Mouse (Mus musculus): ENCODE results near the gene Selenow. TPM values are rescaled to one million over a fixed set of nuclear protein-coding genes. Genes with fewer than 3 reads are reported as not detected.

The Selenow gene
- polyA plus RNA-seq, 1 experiment from 2014 or later = 987 TPM

GRCm38 (mm10) chr7:15961798-15962197 lies 39.6 kb upstream of the Selenow start:
- H3K4me2 ChIP-seq (replicated peaks; ENCODE audit: low read depth, low read length) = peak overlapping the region; percentile 34; the same call in 1 of the 2 replicates
- peaks cover 3% of the 10 kb centered on the region; the same call in 1 of the 2 replicates for H3K36me3 ChIP-seq (ENCODE audit: control insufficient read depth, insufficient read depth, low read length)
- no peaks in the 10 kb centered on the region for H3K27me3 ChIP-seq (ENCODE audit: control insufficient read depth, insufficient read depth, low read length)
- H3K9ac ChIP-seq (replicated peaks; ENCODE audit: low read depth, low read length) = no peak overlapping the region
- 89% methylated on average over 7 of the region's 7 CpGs for WGBS
- H3K4me3 ChIP-seq (ENCODE audit: low read depth, low read length) = 0 out of 2 replicates have a peak overlapping the region, but pooled peaks have one; percentile 1
- H3K9me3 ChIP-seq (ENCODE audit: control insufficient read depth, low read depth, low read length) = no peaks in the 10 kb centered on the region
- peaks cover 24% of the 10 kb centered on the region for H3K4me1 ChIP-seq (ENCODE audit: control insufficient read depth, insufficient read depth, low read length)
- H3K27ac ChIP-seq (ENCODE audit: low read length) = peak overlapping the region; percentile 92
- ATAC-seq (ENCODE audit: insufficient number of reproducible peaks, insufficient read depth, low FRiP score, low read depth) = no peak

DNA sequence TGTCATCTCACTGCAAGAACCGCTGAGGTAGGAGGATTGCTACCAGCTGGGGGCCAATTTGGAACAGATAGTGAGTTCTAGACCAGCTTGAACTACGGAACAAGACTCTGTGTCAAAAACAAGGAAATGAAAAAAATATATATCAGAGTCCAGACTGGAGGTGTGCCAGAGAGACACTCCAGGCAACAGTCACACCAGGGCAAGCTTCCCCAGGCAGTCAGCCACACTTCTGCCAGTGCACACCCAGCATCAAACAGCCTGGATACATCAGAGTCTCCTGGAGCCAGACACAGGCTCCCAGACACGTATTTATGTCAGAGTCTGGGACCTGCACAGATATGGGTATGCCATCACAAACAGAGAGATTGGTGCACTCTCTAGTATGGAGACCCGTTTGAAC lies 39.0 kb upstream of the Selenow start:
- Histone ChIP-seq H3K27me3 (ENCODE audit: control insufficient read depth, insufficient read depth, low read length) (no peaks in the 10 kb centered on the region), H3K4me2 (replicated peaks; ENCODE audit: low read depth, low read length) (no peak overlapping the region), H3K36me3 (ENCODE audit: control insufficient read depth, insufficient read depth, low read length) (peaks cover 3% of the 10 kb centered on the region; the same call in 1 of the 2 replicates), H3K4me1 (ENCODE audit: control insufficient read depth, insufficient read depth, low read length) (peaks cover 24% of the 10 kb centered on the region), H3K9ac (replicated peaks; ENCODE audit: low read depth, low read length) (no peak overlapping the region), H3K27ac (ENCODE audit: low read length) (peak overlapping the region; percentile 92; the same call in 1 of the 2 replicates), H3K4me3 (ENCODE audit: low read depth, low read length) (no peak overlapping the region), H3K9me3 (ENCODE audit: control insufficient read depth, low read depth, low read length) (no peaks in the 10 kb centered on the region)
- no peak for ATAC-seq (ENCODE audit: insufficient number of reproducible peaks, insufficient read depth, low FRiP score, low read depth)
- 60% methylated on average over 4 of the region's 4 CpGs for WGBS

GRCm38 (mm10) chr7:15960691-15961090 lies 38.5 kb upstream of the Selenow start:
- no peaks in the 10 kb centered on the region for H3K9me3 ChIP-seq (ENCODE audit: control insufficient read depth, low read depth, low read length)
- 63% methylated on average over 4 of the region's 4 CpGs for WGBS
- peaks cover 24% of the 10 kb centered on the region for H3K4me1 ChIP-seq (ENCODE audit: control insufficient read depth, insufficient read depth, low read length)
- H3K36me3 ChIP-seq (ENCODE audit: control insufficient read depth, insufficient read depth, low read length) = peaks cover 3% of the 10 kb centered on the region; the same call in 1 of the 2 replicates
- ATAC-seq (ENCODE audit: insufficient number of reproducible peaks, insufficient read depth, low FRiP score, low read depth) = no peak
- H3K27ac ChIP-seq (ENCODE audit: low read length) = no peak overlapping the region
- no peaks in the 10 kb centered on the region for H3K27me3 ChIP-seq (ENCODE audit: control insufficient read depth, insufficient read depth, low read length)
- H3K4me3 ChIP-seq (ENCODE audit: low read depth, low read length) = no peak overlapping the region
- H3K4me2 ChIP-seq (replicated peaks; ENCODE audit: low read depth, low read length) = no peak overlapping the region
- no peak overlapping the region for H3K9ac ChIP-seq (replicated peaks; ENCODE audit: low read depth, low read length)

GRCm38 (mm10) chr7:15956143-15956542 lies 33.9 kb upstream of the Selenow start:
- ATAC-seq (ENCODE audit: insufficient number of reproducible peaks, insufficient read depth, low FRiP score, low read depth) = no peak
- WGBS = 59% methylated on average over 5 of the region's 5 CpGs
- peak overlapping the region; percentile 61; the same call in 1 of the 2 replicates for H3K27ac ChIP-seq (ENCODE audit: low read length)

GRCm38 (mm10) chr7:15955509-15955908 lies 33.3 kb upstream of the Selenow start:
- no peaks in the 10 kb centered on the region for H3K4me1 ChIP-seq (ENCODE audit: control insufficient read depth, insufficient read depth, low read length)
- H3K27ac ChIP-seq (ENCODE audit: low read length) = peak overlapping the region; percentile 61; the same call in 1 of the 2 replicates
- no peak overlapping the region for H3K9ac ChIP-seq (replicated peaks; ENCODE audit: low read depth, low read length)
- H3K4me3 ChIP-seq (ENCODE audit: low read depth, low read length) = no peak overlapping the region
- peaks cover 6% of the 10 kb centered on the region; the same call in 1 of the 2 replicates for H3K9me3 ChIP-seq (ENCODE audit: control insufficient read depth, low read depth, low read length)
- ATAC-seq (ENCODE audit: insufficient number of reproducible peaks, insufficient read depth, low FRiP score, low read depth) = no peak
- H3K27me3 ChIP-seq (ENCODE audit: control insufficient read depth, insufficient read depth, low read length) = no peaks in the 10 kb centered on the region
- WGBS = 26% methylated on average over 7 of the region's 7 CpGs
- H3K4me2 ChIP-seq (replicated peaks; ENCODE audit: low read depth, low read length) = peak overlapping the region; percentile 27
- peaks cover 11% of the 10 kb centered on the region; the same call in 1 of the 2 replicates for H3K36me3 ChIP-seq (ENCODE audit: control insufficient read depth, insufficient read depth, low read length)

More at GRCm38 (mm10) chr7:15956143-15956542, 33.9 kb upstream of the Selenow start:
- peaks cover 8% of the 10 kb centered on the region; the same call in 1 of the 2 replicates for H3K36me3 ChIP-seq (ENCODE audit: control insufficient read depth, insufficient read depth, low read length)
- no peak overlapping the region for H3K4me2 ChIP-seq (replicated peaks; ENCODE audit: low read depth, low read length)
- H3K4me1 ChIP-seq (ENCODE audit: control insufficient read depth, insufficient read depth, low read length) = peaks cover 2% of the 10 kb centered on the region; the same call in 1 of the 2 replicates
- peaks cover 6% of the 10 kb centered on the region; the same call in 1 of the 2 replicates for H3K9me3 ChIP-seq (ENCODE audit: control insufficient read depth, low read depth, low read length)
- no peaks in the 10 kb centered on the region for H3K27me3 ChIP-seq (ENCODE audit: control insufficient read depth, insufficient read depth, low read length)
- no peak overlapping the region for H3K4me3 ChIP-seq (ENCODE audit: low read depth, low read length)
- no peak overlapping the region for H3K9ac ChIP-seq (replicated peaks; ENCODE audit: low read depth, low read length)

DNA sequence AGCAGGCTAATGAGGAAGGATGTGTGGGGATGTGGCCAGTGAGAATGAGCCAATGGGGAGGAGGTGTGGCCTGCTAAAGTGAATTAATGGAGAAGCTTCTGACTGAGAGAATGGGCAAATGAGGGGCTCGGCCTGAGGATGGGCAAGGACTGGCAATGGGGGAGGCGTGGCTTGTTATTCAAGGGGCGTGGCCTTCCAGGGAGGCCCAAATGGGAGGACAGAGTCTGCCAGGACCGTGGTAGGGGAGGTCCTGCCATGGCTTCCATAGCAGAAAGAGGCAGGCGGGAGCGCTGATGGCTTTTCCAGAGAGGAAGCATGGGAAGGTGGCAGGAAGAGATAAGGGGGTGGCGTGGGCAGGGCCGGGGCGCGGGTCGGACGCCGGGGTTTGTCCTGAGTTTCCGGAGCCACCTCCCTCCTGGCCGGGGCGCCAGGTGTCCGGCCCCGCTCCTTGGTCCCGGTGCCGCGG lies 32.8 kb upstream of the Selenow start:
- no peak overlapping the region for H3K9ac ChIP-seq (replicated peaks; ENCODE audit: low read depth, low read length)
- WGBS = 7% methylated on average over 20 of the region's 21 CpGs
- H3K9me3 ChIP-seq (ENCODE audit: control insufficient read depth, low read depth, low read length) = peaks cover 6% of the 10 kb centered on the region; the same call in 1 of the 2 replicates
- peak; percentile 73; the same call in 1 of the 2 replicates for ATAC-seq (ENCODE audit: insufficient number of reproducible peaks, insufficient read depth, low FRiP score, low read depth)
- H3K4me1 ChIP-seq (ENCODE audit: control insufficient read depth, insufficient read depth, low read length) = no peaks in the 10 kb centered on the region
- H3K27me3 ChIP-seq (ENCODE audit: control insufficient read depth, insufficient read depth, low read length) = no peaks in the 10 kb centered on the region
- peaks cover 14% of the 10 kb centered on the region; the same call in 1 of the 2 replicates for H3K36me3 ChIP-seq (ENCODE audit: control insufficient read depth, insufficient read depth, low read length)
- H3K4me3 ChIP-seq (ENCODE audit: low read depth, low read length) = no peak overlapping the region
- H3K27ac ChIP-seq (ENCODE audit: low read length) = no peak overlapping the region
- H3K4me2 ChIP-seq (replicated peaks; ENCODE audit: low read depth, low read length) = peak overlapping the region; percentile 27

DNA sequence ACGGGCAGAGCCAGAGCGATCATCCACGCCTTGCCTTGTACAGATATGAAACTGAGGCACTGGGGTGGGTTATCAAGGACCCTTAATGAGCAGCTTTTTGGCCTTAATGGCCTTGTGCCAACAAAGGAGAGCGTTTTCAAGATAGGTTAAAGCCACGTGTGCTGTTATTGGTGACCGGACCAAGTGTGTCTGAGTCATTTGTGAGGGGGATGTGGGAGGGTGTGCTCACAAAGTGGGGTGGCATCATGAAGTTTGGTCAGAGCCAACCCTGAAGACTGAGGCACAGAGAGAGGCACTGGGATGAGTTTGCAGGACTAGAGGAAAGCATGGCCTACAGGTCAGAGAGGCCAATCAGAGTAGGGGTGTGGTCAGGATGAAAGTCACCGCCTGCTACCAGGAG lies 32.2 kb upstream of the Selenow start:
- no peak overlapping the region for H3K4me2 ChIP-seq (replicated peaks; ENCODE audit: low read depth, low read length)
- 87% methylated on average over 7 of the region's 7 CpGs for WGBS
- H3K4me1 ChIP-seq (ENCODE audit: control insufficient read depth, insufficient read depth, low read length) = no peaks in the 10 kb centered on the region
- H3K36me3 ChIP-seq (ENCODE audit: control insufficient read depth, insufficient read depth, low read length) = peaks cover 12% of the 10 kb centered on the region; the same call in 1 of the 2 replicates
- ATAC-seq (ENCODE audit: insufficient number of reproducible peaks, insufficient read depth, low FRiP score, low read depth) = peak; percentile 40; the same call in 1 of the 2 replicates
- no peak overlapping the region for H3K4me3 ChIP-seq (ENCODE audit: low read depth, low read length)
- no peaks in the 10 kb centered on the region for H3K27me3 ChIP-seq (ENCODE audit: control insufficient read depth, insufficient read depth, low read length)
- no peak overlapping the region for H3K9ac ChIP-seq (replicated peaks; ENCODE audit: low read depth, low read length)
- no peak overlapping the region for H3K27ac ChIP-seq (ENCODE audit: low read length)
- H3K9me3 ChIP-seq (ENCODE audit: control insufficient read depth, low read depth, low read length) = peaks cover 6% of the 10 kb centered on the region; the same call in 1 of the 2 replicates

- Histone ChIP-seq H3K9me3 (ENCODE audit: control insufficient read depth, low read depth, low read length) (peaks cover 6% of the 10 kb centered on the region; the same call in 1 of the 2 replicates), H3K36me3 (ENCODE audit: control insufficient read depth, insufficient read depth, low read length) (peaks cover 10% of the 10 kb centered on the region; the same call in 1 of the 2 replicates), H3K4me1 (ENCODE audit: control insufficient read depth, insufficient read depth, low read length) (peaks cover 5% of the 10 kb centered on the region), H3K4me2 (replicated peaks; ENCODE audit: low read depth, low read length) (no peak overlapping the region), H3K27ac (ENCODE audit: low read length) (no peak overlapping the region), H3K27me3 (ENCODE audit: control insufficient read depth, insufficient read depth, low read length) (no peaks in the 10 kb centered on the region), H3K9ac (replicated peaks; ENCODE audit: low read depth, low read length) (no peak overlapping the region), H3K4me3 (ENCODE audit: low read depth, low read length) (no peak overlapping the region)
- WGBS = 87% methylated on average over 13 of the region's 13 CpGs
- ATAC-seq (ENCODE audit: insufficient number of reproducible peaks, insufficient read depth, low FRiP score, low read depth) = no peak
Observed at GRCm38 (mm10) chr7:15953307-15954074, 31.3 kb upstream of the Selenow start.

All from stomach, embryonic 14.5 days (tissue).